Mouse (Mus musculus) left cerebral cortex, postnatal 14 days (tissue): ENCODE measurements around the gene Gm30737. TPM values are rescaled to one million over a fixed set of nuclear protein-coding genes. Genes with fewer than 3 reads are reported as not detected.
"Not testable (repeated sequence)": the region's sequence is repeated elsewhere in the genome, so short reads cannot be mapped to it uniquely, and the experiment has no call there.

ENCODE experiments used
- DNase-seq, 2 experiments: peaks; one replicate each; pipeline ENCODE4 v3.0.0; 2021 to 2022; ENCODE audit warnings: low spot score in 2 of 2, mixed read lengths in 1 of 2
- intact Hi-C: fragments of 180-260 bp; cut with DNase I; formaldehyde crosslinking; loops from one replicate; pipeline ENCODE4 v1.15.1; 2025
- long read RNA-seq, 2 experiments: library from polyadenylated mRNA; stranded (forward); transcript quantifications; one replicate each; pipeline ENCODE4 v2.0.0; 2021
- total RNA-seq, 2 experiments: library from RNA; stranded (reverse); gene quantifications; 2 replicates each; pipeline ENCODE4 v1.2.3; 2021

Gm30737 gene
- not detected for total RNA-seq
- long read RNA-seq, experiment 1, result 0 reads
- long read RNA-seq, experiment 2, result 0 reads

DNA sequence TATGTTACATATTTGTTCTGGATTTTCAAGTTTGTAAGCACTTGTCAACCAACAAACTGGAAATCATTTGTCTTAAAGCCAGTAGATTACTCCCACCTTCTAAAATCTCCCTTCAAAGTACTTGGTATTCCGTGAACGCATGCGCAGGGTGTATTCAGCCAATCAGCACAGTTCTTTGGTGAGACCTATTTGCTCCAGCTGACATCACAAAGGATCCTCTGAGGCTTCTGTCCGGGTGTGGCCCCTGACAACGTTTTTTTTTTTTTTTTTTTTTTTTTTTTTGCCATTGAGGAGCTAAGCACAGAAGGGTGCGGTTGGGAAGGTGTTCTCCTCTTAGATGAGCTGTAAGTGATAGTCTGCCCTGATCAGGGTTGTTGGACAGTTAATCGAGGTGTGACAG lies at the start of gene Gm30737:
Gene Gm30737 (plus strand): TSS at position 301 of the 400 bp plus-strand sequence.
- intact Hi-C loops, DNase-seq: not testable (repeated sequence)
